22 mouse cellular contexts compared by ENCODE assay signal in genomic region chr4:88208676-88209075, GRCm38 (mm10).
DNase-seq lines count a peak whose midpoint lies in the region; ATAC-seq and TF ChIP-seq lines count a peak whose summit lies in the region.
"Had no signal": no experiment of that assay in that cellular context is flagged by ENCODE, and none has a peak within 500 bp of the region (broad histone marks: within the 10 kb centered on the region; RNA-seq: fewer than 3 reads in every experiment).

No protein-coding gene starts in this region.

- 96% methylated on average over 6 of the region's 6 CpGs for WGBS in forebrain, embryonic 12.5 days
- 97% methylated on average over 6 of the region's 6 CpGs for WGBS in forebrain, embryonic 10.5 days
- WGBS in midbrain, embryonic 13.5 days, result 94% methylated on average over 6 of the region's 6 CpGs
- WGBS in midbrain, embryonic 11.5 days, result 90% methylated on average over 6 of the region's 6 CpGs
- whole genome bisulfite sequencing in forebrain, embryonic 14.5 days, result 95% methylated on average over 6 of the region's 6 CpGs
- WGBS in forebrain, postnatal 0 days, result 94% methylated on average over 6 of the region's 6 CpGs

- DNase-seq in forebrain, embryonic 10.5 days (ENCODE audit: extremely low spot score, low spot score), result no peak
- no peak for DNase-seq in midbrain, embryonic 11.5 days (ENCODE audit: low spot score, missing footprints)
- no peak for DNase-seq in forebrain, embryonic 14.5 days (ENCODE audit: low spot score)
- DNase-seq in forebrain, postnatal 0 days, result no peak
- DNase-seq in adrenal gland, postnatal 10 days, result no peak
- DNase-seq in thymus, adult 18-20 months, result no peak
- DNase-seq: adrenal gland, postnatal 14 days; embryo, embryonic 11 days; gastrocnemius, adult 2 months; heart, adult 18-20 months had no signal

- H3K36me3 ChIP-seq in forebrain, embryonic 12.5 days (replicated peaks), result no peaks in the 10 kb centered on the region
- H3K36me3 ChIP-seq in forebrain, embryonic 10.5 days (replicated peaks), result no peaks in the 10 kb centered on the region
- no peaks in the 10 kb centered on the region for H3K36me3 ChIP-seq in midbrain, embryonic 13.5 days
- H3K36me3 ChIP-seq in midbrain, embryonic 11.5 days (ENCODE audit: control insufficient read depth, insufficient read depth, low read length), result no peaks in the 10 kb centered on the region
- H3K36me3 ChIP-seq in forebrain, embryonic 14.5 days (ENCODE audit: control insufficient read depth, insufficient read depth, low read length), result no peaks in the 10 kb centered on the region
- no peaks in the 10 kb centered on the region for H3K36me3 ChIP-seq in forebrain, postnatal 0 days (ENCODE audit: insufficient read depth)
- H3K36me3 ChIP-seq: embryonic facial prominence, embryonic 10.5 days; embryonic facial prominence, embryonic 13.5 days; heart, embryonic 12.5 days; heart, embryonic 15.5 days had no signal

- H3K4me2 ChIP-seq in forebrain, embryonic 12.5 days, result no peak overlapping the region
- no peak overlapping the region for H3K4me2 ChIP-seq in midbrain, embryonic 13.5 days (replicated peaks)
- no peak overlapping the region for H3K4me2 ChIP-seq in midbrain, embryonic 11.5 days
- H3K4me2 ChIP-seq in forebrain, embryonic 14.5 days (ENCODE audit: low read length), result no peak overlapping the region
- no peak overlapping the region for H3K4me2 ChIP-seq in forebrain, postnatal 0 days (ENCODE audit: low read depth)
- H3K4me2 ChIP-seq: embryonic facial prominence, embryonic 13.5 days; heart, embryonic 12.5 days; heart, embryonic 15.5 days; hindbrain, embryonic 14.5 days had no signal

- no peak for ATAC-seq in forebrain, embryonic 12.5 days (ENCODE audit: low FRiP score)
- ATAC-seq in midbrain, embryonic 13.5 days, result no peak
- ATAC-seq in midbrain, embryonic 11.5 days (ENCODE audit: low FRiP score), result no peak
- ATAC-seq in forebrain, embryonic 14.5 days, result no peak
- ATAC-seq in forebrain, postnatal 0 days, result no peak
- ATAC-seq: inflammation-experienced regulatory T-cells, adult 6 months; Patski had no signal

- no peak overlapping the region for H3K4me3 ChIP-seq in forebrain, embryonic 12.5 days (replicated peaks)
- H3K4me3 ChIP-seq in forebrain, embryonic 10.5 days, result no peak overlapping the region
- no peak overlapping the region for H3K4me3 ChIP-seq in midbrain, embryonic 13.5 days (replicated peaks)
- no peak overlapping the region for H3K4me3 ChIP-seq in midbrain, embryonic 11.5 days (ENCODE audit: low read depth, low read length)
- H3K4me3 ChIP-seq in forebrain, embryonic 14.5 days (ENCODE audit: low read depth, low read length), result no peak overlapping the region
- no peak overlapping the region for H3K4me3 ChIP-seq in forebrain, postnatal 0 days (ENCODE audit: low read depth, low read length)
- H3K4me3 ChIP-seq: embryonic facial prominence, embryonic 10.5 days; embryonic facial prominence, embryonic 13.5 days; erythroblast, embryonic 14.5 days; gastrocnemius, adult 2 months; heart, embryonic 12.5 days; heart, embryonic 15.5 days had no signal

- no peaks in the 10 kb centered on the region for H3K9me3 ChIP-seq in forebrain, embryonic 12.5 days
- H3K9me3 ChIP-seq in forebrain, embryonic 10.5 days, result no peaks in the 10 kb centered on the region
- H3K9me3 ChIP-seq in midbrain, embryonic 13.5 days, result no peaks in the 10 kb centered on the region
- H3K9me3 ChIP-seq in midbrain, embryonic 11.5 days (ENCODE audit: control insufficient read depth, low read length), result no peaks in the 10 kb centered on the region
- H3K9me3 ChIP-seq in forebrain, embryonic 14.5 days (replicated peaks; ENCODE audit: control insufficient read depth, low read length), result no peaks in the 10 kb centered on the region
- no peaks in the 10 kb centered on the region for H3K9me3 ChIP-seq in forebrain, postnatal 0 days (ENCODE audit: low read length)
- H3K9me3 ChIP-seq: embryonic facial prominence, embryonic 10.5 days; embryonic facial prominence, embryonic 13.5 days; G1E; heart, embryonic 12.5 days; heart, embryonic 15.5 days had no signal

- H3K9ac ChIP-seq in forebrain, embryonic 12.5 days, result no peak overlapping the region
- H3K9ac ChIP-seq in midbrain, embryonic 13.5 days (replicated peaks), result no peak overlapping the region
- H3K9ac ChIP-seq in midbrain, embryonic 11.5 days (ENCODE audit: low read length), result no peak overlapping the region
- H3K9ac ChIP-seq in forebrain, embryonic 14.5 days (ENCODE audit: low read length), result no peak overlapping the region
- no peak overlapping the region for H3K9ac ChIP-seq in forebrain, postnatal 0 days
- H3K9ac ChIP-seq: embryonic facial prominence, embryonic 13.5 days; heart, embryonic 12.5 days; heart, embryonic 15.5 days; hindbrain, embryonic 14.5 days had no signal

- TF ChIP-seq CTCF in forebrain, postnatal 0 days (IDR thresholded peaks at IDR 0.05; ENCODE audit: low read depth), result no peak

- H3K27ac ChIP-seq in forebrain, embryonic 12.5 days, result peak overlapping the region; percentile 66
- no peak overlapping the region for H3K27ac ChIP-seq in forebrain, embryonic 10.5 days
- H3K27ac ChIP-seq in midbrain, embryonic 13.5 days, result 0 out of 2 replicates have a peak overlapping the region, but pooled peaks have one; percentile 16
- no peak overlapping the region for H3K27ac ChIP-seq in midbrain, embryonic 11.5 days (ENCODE audit: low read depth, low read length)
- peak overlapping the region; percentile 87 for H3K27ac ChIP-seq in forebrain, embryonic 14.5 days (ENCODE audit: low read depth, low read length)
- 0 out of 2 replicates have a peak overlapping the region, but pooled peaks have one; percentile 76 for H3K27ac ChIP-seq in forebrain, postnatal 0 days (ENCODE audit: low read depth, low read length)
- H3K27ac ChIP-seq: embryonic facial prominence, embryonic 10.5 days; embryonic facial prominence, embryonic 13.5 days; gastrocnemius, adult 2 months; heart, embryonic 15.5 days had no signal

- peaks cover 18% of the 10 kb centered on the region for H3K4me1 ChIP-seq in forebrain, embryonic 12.5 days
- H3K4me1 ChIP-seq in forebrain, embryonic 10.5 days, result peaks cover 20% of the 10 kb centered on the region
- H3K4me1 ChIP-seq in midbrain, embryonic 13.5 days (replicated peaks), result peaks cover 26% of the 10 kb centered on the region
- H3K4me1 ChIP-seq in midbrain, embryonic 11.5 days (ENCODE audit: control insufficient read depth, insufficient read depth, low read length), result no peaks in the 10 kb centered on the region
- peaks cover 27% of the 10 kb centered on the region; the same call in 1 of the 2 replicates for H3K4me1 ChIP-seq in forebrain, embryonic 14.5 days (ENCODE audit: control insufficient read depth, insufficient read depth, low read length)
- H3K4me1 ChIP-seq in forebrain, postnatal 0 days (ENCODE audit: insufficient read depth), result peaks cover 15% of the 10 kb centered on the region
- H3K4me1 ChIP-seq: embryonic facial prominence, embryonic 10.5 days; embryonic facial prominence, embryonic 13.5 days had no signal

- H3K27me3 ChIP-seq in forebrain, embryonic 12.5 days, result no peaks in the 10 kb centered on the region
- no peaks in the 10 kb centered on the region for H3K27me3 ChIP-seq in forebrain, embryonic 10.5 days (ENCODE audit: poor library complexity, severe bottlenecking)
- no peaks in the 10 kb centered on the region for H3K27me3 ChIP-seq in midbrain, embryonic 13.5 days
- no peaks in the 10 kb centered on the region for H3K27me3 ChIP-seq in midbrain, embryonic 11.5 days (ENCODE audit: control insufficient read depth, insufficient read depth, low read length)
- H3K27me3 ChIP-seq in forebrain, embryonic 14.5 days (replicated peaks; ENCODE audit: control insufficient read depth, insufficient read depth, low read length), result no peaks in the 10 kb centered on the region
- H3K27me3 ChIP-seq in forebrain, postnatal 0 days (ENCODE audit: insufficient read depth, low read length), result no peaks in the 10 kb centered on the region
- H3K27me3 ChIP-seq: CH12.LX; embryonic facial prominence, embryonic 13.5 days; heart, embryonic 12.5 days; heart, embryonic 15.5 days; Patski had no signal

Comparison
In these comparisons a context has a peak if more than half of its experiments do, and no peak if none do; other contexts are left out.
1. H3K27ac ChIP-seq: peak in forebrain, embryonic 12.5 days (single experiment), midbrain, embryonic 13.5 days (single experiment), forebrain, embryonic 14.5 days (single experiment) and forebrain, postnatal 0 days (single experiment); none in forebrain, embryonic 10.5 days (single experiment) and midbrain, embryonic 11.5 days (single experiment).